Mouse (Mus musculus) lung, postnatal 0 days (tissue): Measurements from ENCODE around the gene Filip1l.

Experiments used
- CTCF ChIP-seq: IDR thresholded peaks from 2 replicates; pipeline ENCODE4 v1.5.1; 2016; ENCODE audit warnings: antibody characterized with exemption, mild to moderate bottlenecking
- EP300 ChIP-seq: IDR thresholded peaks from 2 replicates; pipeline ENCODE4 v1.6.1; 2016; ENCODE audit warnings: antibody characterized with exemption, mild to moderate bottlenecking, control low read depth

DNA sequence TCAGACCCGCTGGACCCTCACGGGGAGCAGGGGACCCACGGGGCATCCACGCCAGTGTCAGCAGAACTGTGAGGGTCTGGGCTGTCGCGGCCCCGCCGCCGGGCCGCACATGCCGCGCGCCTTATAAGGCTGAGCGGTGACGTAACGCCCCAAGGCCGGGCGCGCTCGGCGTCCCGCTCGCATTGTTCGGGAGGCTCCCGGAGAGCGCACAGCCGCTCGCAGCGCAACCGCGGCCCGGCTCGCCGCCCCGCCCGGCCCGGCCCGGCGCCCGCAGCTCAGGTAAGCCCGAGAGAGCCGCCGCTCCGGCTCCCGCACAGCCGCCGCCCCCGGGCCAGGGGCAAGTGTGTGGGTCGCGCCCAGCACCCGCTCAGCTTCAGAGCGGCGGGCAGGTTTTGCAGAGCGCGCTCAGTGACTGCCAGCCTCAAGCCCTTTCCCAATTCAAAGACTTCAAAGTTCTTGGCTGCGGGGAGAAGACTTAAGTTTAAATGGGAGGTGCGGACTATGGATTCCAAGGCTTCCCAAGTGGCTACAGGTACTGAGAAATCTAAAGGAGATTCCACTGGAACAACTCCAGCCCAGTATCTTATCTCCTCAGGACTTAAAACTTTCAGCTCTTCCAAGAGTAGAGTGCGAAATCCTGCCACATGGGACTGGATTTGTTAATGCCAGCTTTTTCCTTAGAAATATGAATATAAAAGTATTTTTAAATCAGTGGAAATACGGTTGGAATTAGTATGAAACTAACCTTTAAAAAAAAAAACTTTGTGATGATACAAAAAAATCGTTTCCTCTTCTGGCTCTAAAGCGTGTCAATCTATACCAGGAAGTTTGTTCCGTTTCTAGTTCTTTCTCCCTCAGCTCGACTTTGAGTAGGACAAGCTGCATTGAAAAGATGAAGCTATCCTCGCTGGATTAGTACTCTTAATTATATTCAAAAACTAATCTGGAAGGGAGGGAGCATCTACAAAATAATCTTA, 196.5 kb downstream of the Filip1l start:
- TF ChIP-seq CTCF (no peak), EP300 (no peak)
